ENCODE assay signal across 22 mouse cellular contexts in the genomic region with DNA sequence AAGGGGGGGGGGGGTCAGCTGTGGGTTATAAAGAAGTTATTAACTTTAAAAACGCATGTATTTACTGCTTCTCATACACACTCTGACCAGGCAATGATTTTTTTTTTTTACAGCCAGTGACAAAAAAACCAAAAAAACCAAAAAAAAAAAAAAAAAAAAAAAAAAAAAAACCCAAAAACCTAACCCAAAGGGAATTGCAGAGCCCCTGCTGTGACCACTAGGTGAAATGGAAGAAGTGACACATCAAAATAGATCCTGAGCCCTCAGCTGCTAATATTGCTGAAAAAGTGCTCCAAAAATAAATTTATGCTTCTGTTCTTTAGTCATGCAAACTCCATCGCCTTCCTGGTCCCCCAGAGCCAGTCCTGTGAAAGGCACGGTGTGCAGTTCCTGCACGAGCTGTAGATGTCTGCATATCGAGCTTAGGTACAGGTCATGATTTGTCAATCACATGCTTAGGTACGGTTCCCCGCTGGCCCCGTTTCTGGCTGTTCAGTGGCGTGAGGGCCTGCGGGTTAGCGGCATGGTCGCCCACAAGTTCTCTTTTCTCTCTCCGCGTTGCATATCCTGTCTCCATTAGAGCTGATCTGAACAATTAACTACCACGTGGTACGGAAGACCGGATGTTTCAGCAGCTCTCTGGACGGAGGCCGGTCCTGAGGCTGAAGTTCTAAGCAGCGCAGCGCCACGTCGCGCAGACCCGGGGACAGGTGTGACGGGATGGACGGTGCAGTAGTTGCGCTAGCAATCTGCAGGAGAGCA.
DNase-seq lines count a peak whose midpoint lies in the region; ATAC-seq and TF ChIP-seq lines count a peak whose summit lies in the region.
"Had no signal": no experiment of that assay in that cellular context is flagged by ENCODE, and none has a peak within 500 bp of the region (broad histone marks: within the 10 kb centered on the region; RNA-seq: fewer than 3 reads in every experiment).

No protein-coding gene starts in this region.

- no peak for ATAC-seq in hindbrain, embryonic 16.5 days
- ATAC-seq: activated CD4-positive, CD25-positive, alpha-beta regulatory T cell, adult 4 months; forebrain, embryonic 14.5 days; intestine, embryonic 16.5 days had no signal

- no peak overlapping the region for H3K4me3 ChIP-seq in CH12.LX (replicated peaks in 1 of 3; ENCODE audit: low read depth in 2 of 3, low read length in 2 of 3, poor library complexity in 1 of 3)
- peak overlapping the region; percentile 21; the same call in 1 of the 2 replicates for H3K4me3 ChIP-seq in ES-Bruce4 (ENCODE audit: low read depth, low read length)
- H3K4me3 ChIP-seq in hindbrain, embryonic 16.5 days (ENCODE audit: low read length): no peak overlapping the region
- H3K4me3 ChIP-seq: embryonic facial prominence, embryonic 13.5 days; heart, adult 2 months; heart, embryonic 15.5 days; hindbrain, embryonic 10.5 days had no signal

- no peaks in the 10 kb centered on the region for H3K79me2 ChIP-seq in CH12.LX (replicated peaks; ENCODE audit: control insufficient read depth, extremely low read depth, insufficient read depth, poor library complexity, severe bottlenecking)

- no peak for TF ChIP-seq POLR2A in CH12.LX (IDR thresholded peaks at IDR 0.05; ENCODE audit: low read depth, low read length)
- no peak for TF ChIP-seq POLR2A in ES-Bruce4 (IDR thresholded peaks at IDR 0.05; ENCODE audit: insufficient read depth, low read length)

- no peak for TF ChIP-seq RAD21 in CH12.LX (IDR thresholded peaks at IDR 0.05; ENCODE audit: low read depth, low read length)

- peak overlapping the region; percentile 56 for H3K27ac ChIP-seq in CH12.LX (ENCODE audit: insufficient read depth, low read depth)
- H3K27ac ChIP-seq in ES-Bruce4 (ENCODE audit: insufficient read depth, low read length): no peak overlapping the region
- H3K27ac ChIP-seq in hindbrain, embryonic 16.5 days (ENCODE audit: low read depth, low read length): no peak overlapping the region
- H3K27ac ChIP-seq: embryonic facial prominence, embryonic 13.5 days; heart, adult 2 months; heart, embryonic 15.5 days; hindbrain, embryonic 10.5 days; hindbrain, embryonic 14.5 days had no signal

- DNase-seq in CH12.LX (ENCODE audit: extremely low read depth) (peak; percentile 53), R1 (ENCODE audit: low read depth, low spot score) (peak; percentile 79)
- peak; percentile 25 for DNase-seq in splenic B cell, adult 2 months (ENCODE audit: low read depth, low spot score)
- no peak for DNase-seq in right cerebral cortex, postnatal 14 days
- DNase-seq: adrenal gland, postnatal 14 days; cerebellum, adult 8-10 months; cerebellum, postnatal 14 days; embryo, embryonic 11 days; gastrocnemius, postnatal 10 days; heart, adult 2 months; heart, postnatal 14 days; kidney, adult 2 months had no signal

- H3K4me1 ChIP-seq in CH12.LX (ENCODE audit: control insufficient read depth in 1 of 2, insufficient read depth in 2 of 2): peaks cover 0 to 20% of the 10 kb centered on the region in 2 experiments; a peak in 3 of 4 replicates
- no peaks in the 10 kb centered on the region for H3K4me1 ChIP-seq in ES-Bruce4 (ENCODE audit: control insufficient read depth, insufficient read depth, low read length)
- H3K4me1 ChIP-seq in hindbrain, embryonic 16.5 days (ENCODE audit: control insufficient read depth, insufficient read depth, low read depth, low read length): no peaks in the 10 kb centered on the region
- H3K4me1 ChIP-seq: embryonic facial prominence, embryonic 13.5 days; heart, embryonic 15.5 days; hindbrain, embryonic 10.5 days had no signal

- no peak overlapping the region for H3K4me2 ChIP-seq in CH12.LX (ENCODE audit: insufficient read depth, low read depth, poor library complexity, severe bottlenecking)
- no peak overlapping the region for H3K4me2 ChIP-seq in hindbrain, embryonic 16.5 days (ENCODE audit: low read length)
- H3K4me2 ChIP-seq: embryonic facial prominence, embryonic 13.5 days; heart, embryonic 11.5 days; heart, embryonic 15.5 days; hindbrain, embryonic 14.5 days had no signal

- TF ChIP-seq EP300 in CH12.LX (IDR thresholded peaks at IDR 0.05; ENCODE audit: low read length): no peak
- TF ChIP-seq EP300 in ES-Bruce4 (IDR thresholded peaks at IDR 0.05; ENCODE audit: insufficient read depth, low read depth, low read length): 0 out of 2 replicates have a peak, but pooled peaks have one; percentile 2

- H3K27me3 ChIP-seq in CH12.LX (replicated peaks) (no peaks in the 10 kb centered on the region), ES-Bruce4 (ENCODE audit: control insufficient read depth, insufficient read depth, low read length, poor library complexity, severe bottlenecking) (no peaks in the 10 kb centered on the region)
- H3K27me3 ChIP-seq in splenic B cell, adult 2 months (ENCODE audit: control insufficient read depth, insufficient read depth, low read length, poor library complexity, severe bottlenecking): no peaks in the 10 kb centered on the region
- H3K27me3 ChIP-seq in hindbrain, embryonic 16.5 days (replicated peaks; ENCODE audit: control insufficient read depth, insufficient read depth, low read length): no peaks in the 10 kb centered on the region
- H3K27me3 ChIP-seq: embryonic facial prominence, embryonic 13.5 days; heart, embryonic 15.5 days had no signal

- peaks cover 45 to 61% of the 10 kb centered on the region in 2 experiments for H3K36me3 ChIP-seq in CH12.LX (replicated peaks in 1 of 2; ENCODE audit: control insufficient read depth in 1 of 2, insufficient read depth in 1 of 2, low read length in 1 of 2)
- H3K36me3 ChIP-seq in ES-Bruce4 (ENCODE audit: control insufficient read depth, insufficient read depth, low read length, poor library complexity, severe bottlenecking): peaks cover 4% of the 10 kb centered on the region
- peaks cover 19% of the 10 kb centered on the region for H3K36me3 ChIP-seq in splenic B cell, adult 2 months (ENCODE audit: control insufficient read depth, insufficient read depth, low read length, poor library complexity, severe bottlenecking)
- peaks cover 28% of the 10 kb centered on the region for H3K36me3 ChIP-seq in hindbrain, embryonic 16.5 days (ENCODE audit: control insufficient read depth, insufficient read depth, low read length)

- WGBS in hindbrain, embryonic 16.5 days: 94% methylated on average over 28 of the region's 28 CpGs

- H3K9ac ChIP-seq in CH12.LX (ENCODE audit: insufficient read depth, low read depth) (no peak overlapping the region), ES-Bruce4 (ENCODE audit: low read depth, poor library complexity, severe bottlenecking) (no peak overlapping the region)
- H3K9ac ChIP-seq in hindbrain, embryonic 16.5 days (ENCODE audit: low read depth, low read length): no peak overlapping the region
- H3K9ac ChIP-seq: embryonic facial prominence, embryonic 13.5 days; heart, embryonic 15.5 days; hindbrain, embryonic 14.5 days had no signal

- in situ Hi-C loops in CH12.LX (cut with MboI; ENCODE audit: low pct_ligation_motif_present, low pct_unique_long_range_greater_than_20kb, low sequenced_read_pairs): loop anchor here (5.0 to 10.0 kb wide), 2 partner anchors 264 to 509 kb away; no protein-coding TSS in a partner anchor

- no peaks in the 10 kb centered on the region for H3K9me3 ChIP-seq in CH12.LX (replicated peaks; ENCODE audit: low read length)
- no peaks in the 10 kb centered on the region for H3K9me3 ChIP-seq in ES-Bruce4 (replicated peaks; ENCODE audit: control insufficient read depth, insufficient read depth, low read length, poor library complexity, severe bottlenecking)
- H3K9me3 ChIP-seq in hindbrain, embryonic 16.5 days (ENCODE audit: control insufficient read depth, low read length): no peaks in the 10 kb centered on the region
- H3K9me3 ChIP-seq: embryonic facial prominence, embryonic 13.5 days; heart, embryonic 15.5 days; hindbrain, embryonic 10.5 days had no signal

- dilution Hi-C loops in CH12.LX (cut with MboI; ENCODE audit: extremely low pct_ligation_motif_present, extremely low pct_unique_long_range_greater_than_20kb, low sequenced_read_pairs): no loop called here

- TF ChIP-seq CTCF in CH12.LX (conservative IDR thresholded peaks at IDR 0.05 in 1 of 2, IDR thresholded peaks at IDR 0.05 in 1 of 2; ENCODE audit: low read depth in 2 of 2, low read length in 2 of 2) (no peak), ES-Bruce4 (IDR thresholded peaks at IDR 0.05; ENCODE audit: low read depth, low read length) (no peak)

TF ChIP-seq in CH12.LX, 34 proteins besides CTCF, POLR2A, EP300 and RAD21:
- TF ChIP-seq ZNF384 (IDR thresholded peaks at IDR 0.05; ENCODE audit: low read depth, low read length) (peak; percentile 94), MAX (IDR thresholded peaks at IDR 0.05; ENCODE audit: low read length) (0 out of 2 replicates have a peak, but pooled peaks have one; percentile 60), USF1 (IDR thresholded peaks at IDR 0.05; ENCODE audit: low read depth, low read length) (peak; percentile 25; the same call in 1 of the 2 replicates), POLR2AphosphoS2 (IDR thresholded peaks at IDR 0.05; ENCODE audit: low read depth, low read length) (no peak), USF2 (conservative IDR thresholded peaks at IDR 0.05; ENCODE audit: low read depth, low read length) (peak; percentile 30; the same call in 1 of the 2 replicates), ELF1 (IDR thresholded peaks at IDR 0.05; ENCODE audit: low read depth, low read length) (0 out of 2 replicates have a peak, but pooled peaks have one; percentile 15), TCF12 (IDR thresholded peaks at IDR 0.05; ENCODE audit: low read depth, low read length) (no peak), BHLHE40 (IDR thresholded peaks at IDR 0.05; ENCODE audit: low read depth, low read length) (no peak), JUND (conservative IDR thresholded peaks at IDR 0.05; ENCODE audit: low read depth, low read length) (peak; percentile 70), RCOR1 (conservative IDR thresholded peaks at IDR 0.05; ENCODE audit: low read depth, low read length) (no peak), ETS1 (conservative IDR thresholded peaks at IDR 0.05; ENCODE audit: low read depth, low read length) (peak; percentile 63)
